Mouse (Mus musculus): ENCODE results near the gene Ptp4a2. TPM values are rescaled to one million over a fixed set of nuclear protein-coding genes. Genes with fewer than 3 reads are reported as not detected.

The Ptp4a2 gene
- polyA plus RNA-seq, 1 experiment from 2014 or later: 279 TPM

DNA sequence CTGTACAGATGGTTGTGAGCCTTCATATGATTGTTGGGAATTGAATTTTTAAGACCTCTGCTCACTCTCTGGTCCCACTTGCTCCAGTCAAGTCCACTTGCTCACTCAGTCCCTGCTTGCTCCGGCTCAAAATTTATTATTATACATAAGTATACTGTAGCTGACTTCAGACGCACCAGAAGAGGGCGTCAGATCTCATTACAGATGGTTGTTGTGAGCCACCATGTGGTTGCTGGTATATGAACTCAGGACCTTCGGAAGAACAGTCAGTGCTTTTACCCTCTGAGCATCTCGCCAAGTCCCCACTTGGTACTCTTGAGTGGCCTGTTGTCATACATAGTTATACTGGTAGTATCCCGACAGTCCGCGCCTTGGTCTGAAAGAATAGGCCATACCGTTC lies 35.8 kb downstream of the Ptp4a2 start:
- DNase-seq (ENCODE audit: low spot score) (no peak), ATAC-seq (replicated peaks; ENCODE audit: low FRiP score, low TSS enrichment, low read depth) (no peak)
- Histone ChIP-seq H3K36me3 (ENCODE audit: control insufficient read depth, insufficient read depth, low read length) (peaks cover 86% of the 10 kb centered on the region), H3K4me1 (replicated peaks; ENCODE audit: control insufficient read depth, insufficient read depth, low read length) (no peaks in the 10 kb centered on the region), H3K4me3 (ENCODE audit: low read depth, low read length) (no peak overlapping the region), H3K9me3 (ENCODE audit: control insufficient read depth, low read length) (no peaks in the 10 kb centered on the region), H3K4me2 (ENCODE audit: low read length) (no peak overlapping the region), H3K9ac (ENCODE audit: low read length) (no peak overlapping the region), H3K27ac (ENCODE audit: low read depth) (no peak overlapping the region), H3K27me3 (replicated peaks; ENCODE audit: control insufficient read depth, insufficient read depth, low read length) (no peaks in the 10 kb centered on the region)
- WGBS: 88% methylated on average over 9 of the region's 9 CpGs

DNA sequence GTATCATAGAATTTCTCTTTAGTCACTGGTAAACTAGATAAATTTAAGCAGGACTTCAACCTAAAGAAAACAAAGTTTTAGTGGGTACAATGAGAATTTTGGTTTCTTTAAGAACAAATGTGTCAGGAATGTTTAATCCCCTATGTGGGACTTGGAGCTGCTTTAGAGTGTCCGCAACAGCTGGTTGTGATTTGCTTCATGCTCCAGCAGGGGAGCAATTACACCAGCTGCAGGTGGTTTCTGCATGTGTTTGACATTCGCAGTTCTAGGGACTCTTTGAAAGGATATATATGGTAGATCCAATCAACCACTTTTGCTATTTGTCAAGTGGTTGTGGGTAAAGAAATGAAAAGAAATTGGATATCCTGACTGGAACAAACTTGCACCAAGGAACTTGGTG lies 39.5 kb downstream of the Ptp4a2 start:
- no peak for DNase-seq (ENCODE audit: low spot score)
- no peak for ATAC-seq (replicated peaks; ENCODE audit: low FRiP score, low TSS enrichment, low read depth)
- Histone ChIP-seq H3K4me3 (ENCODE audit: low read depth, low read length) (no peak overlapping the region), H3K4me1 (replicated peaks; ENCODE audit: control insufficient read depth, insufficient read depth, low read length) (no peaks in the 10 kb centered on the region), H3K27me3 (replicated peaks; ENCODE audit: control insufficient read depth, insufficient read depth, low read length) (no peaks in the 10 kb centered on the region), H3K27ac (ENCODE audit: low read depth) (no peak overlapping the region), H3K36me3 (ENCODE audit: control insufficient read depth, insufficient read depth, low read length) (peaks cover 54% of the 10 kb centered on the region), H3K4me2 (ENCODE audit: low read length) (no peak overlapping the region), H3K9ac (ENCODE audit: low read length) (no peak overlapping the region), H3K9me3 (ENCODE audit: control insufficient read depth, low read length) (no peaks in the 10 kb centered on the region)
- 85% methylated on average over 2 of the region's 2 CpGs for WGBS

DNA sequence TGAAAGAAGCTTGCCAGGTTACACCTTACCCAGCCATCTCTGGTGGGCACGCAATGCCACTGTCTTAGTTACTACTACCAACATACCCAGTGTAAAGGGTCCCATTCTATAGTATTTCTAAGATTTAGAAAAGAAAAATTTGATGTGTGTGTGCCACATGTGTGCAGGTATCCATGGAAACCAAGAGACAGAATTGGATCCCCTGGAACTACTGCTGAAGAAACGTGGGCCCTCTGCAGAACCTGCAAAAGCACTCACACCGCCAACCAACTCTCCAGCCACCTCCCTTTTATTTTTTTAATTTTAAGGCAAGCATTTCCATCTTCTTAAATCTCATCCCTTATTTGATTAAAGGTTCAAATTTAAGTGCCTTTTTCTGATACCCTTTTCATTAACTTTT lies 40.8 kb downstream of the Ptp4a2 start:
- Histone ChIP-seq H3K36me3 (ENCODE audit: control insufficient read depth, insufficient read depth, low read length) (peaks cover 41% of the 10 kb centered on the region), H3K4me3 (ENCODE audit: low read depth, low read length) (no peak overlapping the region)

DNA sequence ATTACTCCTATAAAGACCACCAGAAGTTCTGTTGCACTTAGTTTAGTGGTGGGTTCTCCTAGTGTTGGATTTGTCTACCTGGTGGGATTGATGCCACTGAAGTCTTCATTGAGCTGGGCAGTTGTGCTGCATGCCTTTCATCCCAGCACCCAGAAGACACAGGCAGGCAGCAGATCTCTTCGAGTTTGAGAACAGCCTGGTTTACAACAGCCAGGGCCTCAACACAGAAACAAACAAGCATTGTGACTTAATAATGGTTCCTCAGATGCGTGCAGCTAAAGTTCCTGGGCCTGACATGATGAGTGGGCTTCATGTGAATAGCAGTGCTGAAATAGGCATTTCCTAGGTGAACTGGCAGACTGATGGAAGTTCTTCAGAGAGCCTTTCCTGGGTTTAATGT lies 42.0 kb downstream of the Ptp4a2 start:
- WGBS: 60% methylated on average over 2 of the region's 2 CpGs
- Histone ChIP-seq H3K27ac (ENCODE audit: low read depth) (no peak overlapping the region), H3K4me2 (ENCODE audit: low read length) (no peak overlapping the region), H3K4me3 (ENCODE audit: low read depth, low read length) (no peak overlapping the region), H3K9ac (ENCODE audit: low read length) (no peak overlapping the region), H3K9me3 (ENCODE audit: control insufficient read depth, low read length) (no peaks in the 10 kb centered on the region), H3K36me3 (ENCODE audit: control insufficient read depth, insufficient read depth, low read length) (peaks cover 32% of the 10 kb centered on the region), H3K27me3 (replicated peaks; ENCODE audit: control insufficient read depth, insufficient read depth, low read length) (no peaks in the 10 kb centered on the region), H3K4me1 (replicated peaks; ENCODE audit: control insufficient read depth, insufficient read depth, low read length) (no peaks in the 10 kb centered on the region)
- ATAC-seq (replicated peaks; ENCODE audit: low FRiP score, low TSS enrichment, low read depth) (no peak), DNase-seq (ENCODE audit: low spot score) (no peak)

More for the DNA sequence above, 40.8 kb downstream of the Ptp4a2 start:
- no peaks in the 10 kb centered on the region for H3K27me3 ChIP-seq (replicated peaks; ENCODE audit: control insufficient read depth, insufficient read depth, low read length)
- H3K9ac ChIP-seq (ENCODE audit: low read length): no peak overlapping the region
- no peak overlapping the region for H3K4me2 ChIP-seq (ENCODE audit: low read length)
- ATAC-seq (replicated peaks; ENCODE audit: low FRiP score, low TSS enrichment, low read depth) (no peak), DNase-seq (ENCODE audit: low spot score) (no peak)
- H3K4me1 ChIP-seq (replicated peaks; ENCODE audit: control insufficient read depth, insufficient read depth, low read length): no peaks in the 10 kb centered on the region
- H3K27ac ChIP-seq (ENCODE audit: low read depth): no peak overlapping the region
- 88% methylated on average over 3 of the region's 3 CpGs for WGBS
- no peaks in the 10 kb centered on the region for H3K9me3 ChIP-seq (ENCODE audit: control insufficient read depth, low read length)

DNA sequence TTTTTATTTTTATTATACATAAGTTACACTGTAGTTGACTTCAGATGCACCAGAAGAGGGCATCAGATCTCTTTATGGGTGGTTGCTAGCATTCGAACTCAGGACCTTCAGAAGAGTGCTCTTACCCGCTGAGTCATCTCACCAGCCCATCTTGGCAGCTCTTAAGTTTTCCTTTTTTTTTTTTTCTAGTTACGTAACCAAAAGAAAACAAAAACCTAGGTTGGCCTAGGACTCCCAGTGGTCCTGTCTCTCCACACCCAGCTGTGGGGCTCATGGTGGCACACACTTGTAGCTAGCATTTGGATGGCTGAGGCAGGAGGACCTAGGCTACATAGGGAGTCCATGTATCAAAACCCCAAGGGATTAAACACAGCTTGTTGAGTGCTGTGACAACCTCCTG lies 43.0 kb downstream of the Ptp4a2 start:
- Histone ChIP-seq H3K27ac (ENCODE audit: low read depth) (no peak overlapping the region), H3K4me1 (replicated peaks; ENCODE audit: control insufficient read depth, insufficient read depth, low read length) (no peaks in the 10 kb centered on the region), H3K4me2 (ENCODE audit: low read length) (no peak overlapping the region), H3K27me3 (replicated peaks; ENCODE audit: control insufficient read depth, insufficient read depth, low read length) (no peaks in the 10 kb centered on the region), H3K4me3 (ENCODE audit: low read depth, low read length) (no peak overlapping the region), H3K9me3 (ENCODE audit: control insufficient read depth, low read length) (no peaks in the 10 kb centered on the region), H3K9ac (ENCODE audit: low read length) (no peak overlapping the region), H3K36me3 (ENCODE audit: control insufficient read depth, insufficient read depth, low read length) (peaks cover 23% of the 10 kb centered on the region)
- whole genome bisulfite sequencing: 92% methylated on average over 3 of the region's 3 CpGs
- DNase-seq (ENCODE audit: low spot score) (no peak), ATAC-seq (replicated peaks; ENCODE audit: low FRiP score, low TSS enrichment, low read depth) (no peak)

DNA sequence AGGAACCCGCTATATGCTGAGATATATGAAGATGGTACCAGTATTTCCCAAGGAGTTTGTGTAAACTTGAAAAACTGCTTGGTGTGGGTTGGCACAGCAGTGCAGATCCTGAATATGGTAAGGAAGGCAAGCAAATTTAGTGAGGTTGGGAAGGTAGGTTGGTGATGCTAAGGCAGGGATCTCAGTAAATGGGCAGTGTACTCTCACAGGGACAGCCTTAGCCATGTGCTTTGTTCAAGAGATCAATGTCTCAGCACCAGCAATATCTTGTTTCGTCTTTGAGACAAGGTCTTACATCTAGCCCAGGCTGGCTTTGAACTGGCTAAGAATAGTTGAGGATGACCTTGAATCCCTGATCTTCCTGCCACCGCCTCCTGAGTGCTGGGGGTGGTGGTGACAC lies 43.6 kb downstream of the Ptp4a2 start:
- Histone ChIP-seq H3K36me3 (ENCODE audit: control insufficient read depth, insufficient read depth, low read length) (peaks cover 16% of the 10 kb centered on the region), H3K4me2 (ENCODE audit: low read length) (no peak overlapping the region), H3K9ac (ENCODE audit: low read length) (no peak overlapping the region), H3K4me1 (replicated peaks; ENCODE audit: control insufficient read depth, insufficient read depth, low read length) (no peaks in the 10 kb centered on the region), H3K4me3 (ENCODE audit: low read depth, low read length) (no peak overlapping the region), H3K27ac (ENCODE audit: low read depth) (no peak overlapping the region), H3K27me3 (replicated peaks; ENCODE audit: control insufficient read depth, insufficient read depth, low read length) (no peaks in the 10 kb centered on the region), H3K9me3 (ENCODE audit: control insufficient read depth, low read length) (no peaks in the 10 kb centered on the region)
- 74% methylated on average over 3 of the region's 3 CpGs for WGBS
- 0 out of 2 replicates have a peak, but pooled peaks have one; percentile 9 for ATAC-seq (replicated peaks; ENCODE audit: low FRiP score, low TSS enrichment, low read depth)
- no peak for DNase-seq (ENCODE audit: low spot score)

DNA sequence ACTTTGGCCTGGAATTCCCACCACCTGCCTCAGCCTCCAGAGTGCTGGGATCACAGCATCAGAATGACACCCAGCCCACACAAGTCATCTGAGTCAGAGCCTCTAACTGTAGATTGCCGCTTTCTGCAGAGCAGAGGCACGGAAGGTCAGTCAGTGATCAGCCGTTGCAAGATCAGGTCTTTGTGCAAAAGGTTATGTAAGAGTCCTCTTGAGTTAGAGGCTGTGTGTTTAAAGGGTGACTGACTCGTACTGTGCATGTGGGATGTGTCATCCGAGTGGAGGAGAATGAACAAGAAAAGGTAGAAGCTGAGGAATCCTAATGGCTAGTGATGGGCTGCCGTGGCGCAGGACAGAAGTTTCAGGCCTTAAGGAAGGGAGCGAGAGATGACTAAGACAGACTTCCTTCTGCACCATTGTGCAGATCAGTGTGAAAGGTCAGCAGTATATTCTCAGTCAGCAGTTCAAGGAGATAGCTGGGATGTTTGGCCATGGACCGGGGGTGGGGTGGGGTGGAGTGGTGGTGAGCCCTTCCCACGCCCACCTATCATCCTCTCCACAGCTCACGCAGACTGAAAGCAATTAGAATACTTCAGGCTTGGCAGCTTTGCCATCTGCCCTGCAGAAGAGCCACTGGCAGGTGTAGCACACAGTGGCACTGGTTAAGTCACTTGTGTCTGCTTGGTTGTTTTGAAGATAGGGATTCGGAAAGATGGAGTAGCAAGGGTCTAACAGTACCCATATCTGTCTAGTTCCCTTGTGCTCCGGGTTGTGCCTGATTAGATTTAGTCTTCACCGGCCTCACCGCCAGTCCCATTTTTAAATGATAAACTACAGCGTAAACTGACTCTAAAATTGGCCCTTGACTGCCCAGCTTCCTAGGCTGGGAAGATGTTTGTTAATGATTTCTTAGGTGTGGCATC lies 44.3 kb downstream of the Ptp4a2 start:
- Histone ChIP-seq H3K36me3 (ENCODE audit: control insufficient read depth, insufficient read depth, low read length) (peaks cover 14% of the 10 kb centered on the region), H3K4me3 (ENCODE audit: low read depth, low read length) (no peak overlapping the region), H3K9me3 (ENCODE audit: control insufficient read depth, low read length) (no peaks in the 10 kb centered on the region), H3K9ac (ENCODE audit: low read length) (no peak overlapping the region), H3K4me1 (replicated peaks; ENCODE audit: control insufficient read depth, insufficient read depth, low read length) (no peaks in the 10 kb centered on the region), H3K27me3 (replicated peaks; ENCODE audit: control insufficient read depth, insufficient read depth, low read length) (no peaks in the 10 kb centered on the region), H3K27ac (ENCODE audit: low read depth) (no peak overlapping the region), H3K4me2 (ENCODE audit: low read length) (no peak overlapping the region)
- DNase-seq (ENCODE audit: low spot score) (no peak), ATAC-seq (replicated peaks; ENCODE audit: low FRiP score, low TSS enrichment, low read depth) (0 out of 2 replicates have a peak, but pooled peaks have one; percentile 23)
- WGBS: 67% methylated on average over 16 of the region's 16 CpGs

DNA sequence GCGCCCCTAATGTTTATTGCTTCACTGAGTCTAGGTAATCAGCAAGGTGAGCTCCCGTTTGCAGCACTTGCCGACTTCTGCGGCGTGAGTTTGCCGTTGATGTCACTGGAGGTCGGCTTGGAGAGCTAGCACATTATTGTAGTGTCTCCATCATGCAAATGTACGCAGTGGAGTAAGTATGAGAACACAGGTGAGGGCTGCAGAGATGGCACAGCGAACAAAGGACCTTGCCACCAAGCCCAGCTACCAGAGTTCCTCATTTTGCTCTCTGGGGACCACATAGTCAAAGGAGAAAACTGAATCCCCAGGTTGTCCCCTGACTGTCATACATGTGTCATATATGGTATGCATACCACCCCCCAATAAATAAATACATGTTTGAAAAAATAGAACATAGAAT lies 49.4 kb downstream of the Ptp4a2 start:
- no peaks in the 10 kb centered on the region for H3K27me3 ChIP-seq (replicated peaks; ENCODE audit: control insufficient read depth, insufficient read depth, low read length)
- H3K27ac ChIP-seq (ENCODE audit: low read depth): no peak overlapping the region
- no peak for ATAC-seq (replicated peaks; ENCODE audit: low FRiP score, low TSS enrichment, low read depth)
- 89% methylated on average over 9 of the region's 9 CpGs for WGBS
- no peaks in the 10 kb centered on the region for H3K4me1 ChIP-seq (replicated peaks; ENCODE audit: control insufficient read depth, insufficient read depth, low read length)
- H3K36me3 ChIP-seq (ENCODE audit: control insufficient read depth, insufficient read depth, low read length): no peaks in the 10 kb centered on the region
- no peak overlapping the region for H3K4me3 ChIP-seq (ENCODE audit: low read depth, low read length)
- H3K9me3 ChIP-seq (ENCODE audit: control insufficient read depth, low read length): no peaks in the 10 kb centered on the region
- DNase-seq (ENCODE audit: low spot score): no peak
- H3K4me2 ChIP-seq (ENCODE audit: low read length): no peak overlapping the region
- H3K9ac ChIP-seq (ENCODE audit: low read length): no peak overlapping the region

DNA sequence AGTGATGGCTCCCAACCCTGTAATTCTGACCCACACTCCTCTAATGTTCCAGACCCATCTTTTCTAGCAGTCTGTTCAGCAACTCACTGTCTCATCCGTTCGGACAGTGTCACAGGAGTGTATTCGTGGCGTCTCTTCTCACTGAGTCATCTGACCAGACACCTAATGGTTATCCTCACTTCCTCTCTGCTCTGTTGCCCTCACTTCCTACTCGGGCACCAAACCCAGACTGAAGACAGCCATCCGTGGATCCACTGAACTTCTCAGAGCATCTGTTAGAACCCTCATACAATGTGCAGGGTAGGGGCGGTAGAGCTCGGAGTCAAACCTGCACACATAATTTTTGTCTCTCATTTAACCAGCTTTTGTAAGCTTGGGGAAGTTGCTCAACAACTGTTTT lies 50.4 kb downstream of the Ptp4a2 start:
- Histone ChIP-seq H3K4me2 (ENCODE audit: low read length) (no peak overlapping the region), H3K36me3 (ENCODE audit: control insufficient read depth, insufficient read depth, low read length) (no peaks in the 10 kb centered on the region), H3K27me3 (replicated peaks; ENCODE audit: control insufficient read depth, insufficient read depth, low read length) (no peaks in the 10 kb centered on the region), H3K4me3 (ENCODE audit: low read depth, low read length) (no peak overlapping the region), H3K9ac (ENCODE audit: low read length) (no peak overlapping the region), H3K9me3 (ENCODE audit: control insufficient read depth, low read length) (no peaks in the 10 kb centered on the region), H3K27ac (ENCODE audit: low read depth) (no peak overlapping the region), H3K4me1 (replicated peaks; ENCODE audit: control insufficient read depth, insufficient read depth, low read length) (no peaks in the 10 kb centered on the region)
- ATAC-seq (replicated peaks; ENCODE audit: low FRiP score, low TSS enrichment, low read depth) (no peak), DNase-seq (ENCODE audit: low spot score) (no peak)
- 72% methylated on average over 8 of the region's 8 CpGs for WGBS

Measured in intestine, embryonic 14.5 days (tissue).